Mouse (Mus musculus): ENCODE measurements around the gene Acadm. TPM values are rescaled to one million over a fixed set of nuclear protein-coding genes. Genes with fewer than 3 reads are reported as not detected.

Acadm gene
- total RNA-seq, 4 experiments from 2014 or later, result 42.0 to 60.0 (median 46.9) TPM

- no peak for DNase-seq (ENCODE audit: low spot score in 2 of 2)
Observed at GRCm38 (mm10) chr3:153941613-153942012, 2.8 kb downstream of the Acadm start.

GRCm38 (mm10) chr3:153940486-153940885 lies 3.9 kb downstream of the Acadm start:
- no peak for DNase-seq (ENCODE audit: low spot score in 2 of 2)

GRCm38 (mm10) chr3:153940021-153940420 lies 4.4 kb downstream of the Acadm start:
- DNase-seq (ENCODE audit: low spot score in 2 of 2), result no peak

DNA sequence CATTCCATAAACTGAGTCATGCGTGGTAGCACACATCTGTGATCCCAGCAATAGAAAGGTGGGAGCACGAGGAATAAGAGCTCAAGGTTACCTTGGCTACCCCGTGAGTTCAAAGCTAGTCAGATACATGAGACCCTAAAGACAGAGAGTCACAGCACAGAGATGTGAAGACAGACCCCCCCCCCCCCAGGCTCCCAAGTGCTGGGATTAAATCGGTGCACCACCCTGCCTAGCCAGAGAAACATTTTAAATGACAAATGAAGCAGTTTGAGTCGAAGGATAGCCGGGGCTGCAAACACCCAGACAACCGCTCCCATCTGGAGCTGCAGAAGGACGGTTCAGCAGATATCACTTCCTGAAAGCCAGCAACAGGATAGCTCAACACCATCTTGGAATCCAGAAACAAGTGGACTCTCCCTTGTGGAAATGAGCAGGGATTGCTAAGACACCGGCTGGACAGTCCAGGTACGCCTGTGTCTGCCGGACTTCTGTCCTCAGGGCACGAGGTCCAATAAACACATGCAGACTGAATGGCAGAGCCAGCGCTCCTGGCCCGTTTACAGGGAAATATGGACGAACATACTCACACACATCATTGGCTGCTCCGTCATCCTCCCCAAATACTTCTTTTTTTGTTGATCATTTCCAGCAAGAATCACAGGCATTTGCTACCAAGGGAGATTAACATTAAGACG lies 7.2 kb downstream of the Acadm start:
- DNase-seq (ENCODE audit: low spot score in 2 of 2), result no peak

DNA sequence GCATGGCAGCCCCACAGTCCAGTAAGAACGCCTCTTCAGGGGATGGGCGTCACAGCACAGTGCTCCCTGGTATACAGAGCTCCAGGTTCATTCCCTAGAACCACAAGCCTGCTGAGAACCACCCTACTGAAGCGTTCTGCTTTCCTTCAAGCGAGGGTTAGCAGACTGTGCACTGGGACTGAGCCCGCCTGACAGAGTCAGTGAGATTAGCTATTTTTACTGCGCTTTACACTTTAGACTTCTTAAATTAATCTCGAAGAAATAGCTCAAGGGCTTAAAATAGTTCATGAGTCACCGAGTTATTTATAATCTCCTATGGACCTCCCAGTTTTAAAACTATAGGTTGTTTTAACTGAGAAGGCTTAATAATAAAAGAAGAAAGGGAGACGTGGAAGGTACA lies 8.6 kb downstream of the Acadm start:
- DNase-seq (ENCODE audit: low spot score in 2 of 2), result no peak

- DNase-seq (ENCODE audit: low spot score in 2 of 2), result no peak
Observed at GRCm38 (mm10) chr3:153932461-153932860, 12.0 kb downstream of the Acadm start.

GRCm38 (mm10) chr3:153929526-153929925 lies 14.9 kb downstream of the Acadm start:
- no peak for DNase-seq (ENCODE audit: low spot score in 2 of 2)

GRCm38 (mm10) chr3:153926333-153926732 lies 18.1 kb downstream of the Acadm start:
- no peak for DNase-seq (ENCODE audit: low spot score in 2 of 2)

DNA sequence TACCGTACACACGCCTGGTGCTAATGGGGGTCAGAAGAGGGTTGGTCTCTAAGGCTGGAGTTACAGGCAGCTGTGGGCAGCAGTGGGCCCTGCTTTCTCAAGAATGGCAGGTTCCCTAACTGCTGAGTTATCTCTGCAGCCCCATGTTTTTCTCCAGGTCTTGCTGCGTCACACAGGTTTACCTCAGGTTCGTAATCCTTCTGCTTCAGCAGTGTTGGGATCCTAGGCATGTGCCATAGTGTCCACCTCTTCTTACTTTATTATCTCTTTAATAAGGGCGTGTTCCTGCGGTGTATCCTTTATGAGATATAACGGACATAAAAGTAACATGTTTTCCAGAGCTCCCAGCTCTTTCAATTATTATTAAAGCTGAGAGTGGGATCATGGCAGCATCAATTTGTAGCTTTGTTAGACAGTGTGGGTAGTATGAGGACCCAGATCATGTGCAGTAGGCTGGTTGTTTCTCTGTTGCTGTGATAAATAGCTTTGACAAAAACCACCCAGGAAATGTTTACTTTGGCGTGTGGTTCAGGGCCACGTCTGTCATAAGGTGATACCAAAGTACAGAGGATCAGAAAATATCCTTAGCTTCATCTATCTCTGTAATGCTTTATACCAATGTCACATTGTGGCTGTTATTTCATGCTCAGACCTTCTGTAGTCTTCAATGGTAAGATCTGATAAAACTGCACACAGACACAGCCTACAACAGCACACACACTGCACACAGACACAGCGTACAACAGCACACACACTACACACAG lies 23.1 kb downstream of the Acadm start:
- DNase-seq (ENCODE audit: low spot score in 2 of 2), result no peak

GRCm38 (mm10) chr3:153917200-153917599 lies 27.2 kb downstream of the Acadm start:
- no peak for DNase-seq (ENCODE audit: low spot score in 2 of 2)

- DNase-seq (ENCODE audit: low spot score in 2 of 2), result no peak
Observed at GRCm38 (mm10) chr3:153913510-153914243, 30.8 kb downstream of the Acadm start.

GRCm38 (mm10) chr3:153912546-153913509 lies 31.6 kb downstream of the Acadm start, which contains the start of gene Rabggtb:
Gene Rabggtb (minus strand): TSS chr3:153913009.
- DNase-seq (ENCODE audit: low spot score in 2 of 2), result peak; percentile 90 to 94

DNA sequence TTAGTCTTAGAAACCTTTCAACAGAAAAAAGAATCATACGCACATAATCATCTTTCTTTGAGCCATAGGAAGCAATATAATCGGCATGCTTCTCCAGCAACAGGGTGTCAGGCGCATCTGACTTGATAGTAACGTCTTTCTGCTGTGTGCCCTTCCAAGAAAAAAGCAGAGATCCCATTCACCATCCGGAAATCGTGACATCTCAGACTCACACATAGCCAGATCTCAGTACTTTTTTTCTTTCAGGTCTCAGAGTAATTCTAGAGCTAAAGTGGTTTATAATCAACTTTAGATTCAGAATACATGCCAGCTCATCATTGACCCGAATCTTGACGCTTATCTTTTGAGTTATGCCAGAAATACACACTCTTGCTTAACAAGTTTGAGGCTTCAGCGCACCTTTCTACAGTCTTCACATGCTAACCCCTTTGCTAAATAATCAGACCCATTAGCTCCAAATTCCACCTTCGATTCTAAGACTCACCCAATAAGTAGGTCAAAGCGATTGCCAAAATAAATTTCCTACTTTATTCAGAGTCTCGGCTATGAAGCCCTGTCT lies 32.5 kb downstream of the Acadm start:
- DNase-seq (ENCODE audit: low spot score in 2 of 2), result no peak

GRCm38 (mm10) chr3:153911197-153911881 lies 33.1 kb downstream of the Acadm start:
- DNase-seq (ENCODE audit: low spot score in 2 of 2), result no peak

DNA sequence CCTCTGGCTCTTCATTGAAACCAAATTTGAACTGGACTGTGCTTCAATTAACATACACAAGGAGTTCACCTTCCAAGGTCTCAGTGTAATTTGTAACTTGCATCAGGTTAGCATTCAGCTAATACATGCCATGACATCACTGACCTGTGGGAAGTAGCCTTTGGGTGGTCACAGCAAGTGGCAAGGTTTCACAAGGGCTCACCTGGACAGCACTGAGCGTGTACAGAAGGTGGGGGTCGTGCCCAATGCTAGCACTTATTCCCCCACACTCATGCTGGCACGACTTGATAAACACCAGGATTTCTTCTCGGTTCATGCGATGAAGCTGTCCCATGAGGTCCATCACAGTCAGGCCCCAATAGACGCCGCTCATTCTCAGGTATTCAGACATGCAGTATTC lies 33.9 kb downstream of the Acadm start:
- DNase-seq (ENCODE audit: low spot score in 2 of 2), result no peak

DNA sequence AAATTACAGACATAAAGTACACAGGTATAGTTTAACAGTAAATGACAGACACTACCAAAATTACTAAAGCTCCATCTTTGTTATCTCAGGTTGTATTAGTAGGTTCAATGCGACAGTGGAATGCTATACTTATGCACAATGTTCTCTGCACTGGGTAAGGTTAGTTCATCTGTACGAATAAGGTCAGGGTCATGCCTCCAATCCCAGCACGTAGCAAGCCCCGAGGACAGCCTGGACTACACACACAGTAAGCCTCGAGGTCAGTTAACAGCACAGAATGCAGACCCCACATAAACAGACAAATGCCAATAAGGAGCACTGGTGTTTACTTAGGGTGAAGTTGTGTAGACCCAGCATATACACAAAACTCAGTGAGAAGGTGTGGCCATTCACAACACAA lies 35.5 kb downstream of the Acadm start:
- no peak for DNase-seq (ENCODE audit: low spot score in 2 of 2)

GRCm38 (mm10) chr3:153906136-153906871 lies 38.1 kb downstream of the Acadm start, which contains the start of gene Msh4:
Gene Msh4 (minus strand): TSS chr3:153906138.
- no peak for DNase-seq (ENCODE audit: low spot score in 2 of 2)

DNA sequence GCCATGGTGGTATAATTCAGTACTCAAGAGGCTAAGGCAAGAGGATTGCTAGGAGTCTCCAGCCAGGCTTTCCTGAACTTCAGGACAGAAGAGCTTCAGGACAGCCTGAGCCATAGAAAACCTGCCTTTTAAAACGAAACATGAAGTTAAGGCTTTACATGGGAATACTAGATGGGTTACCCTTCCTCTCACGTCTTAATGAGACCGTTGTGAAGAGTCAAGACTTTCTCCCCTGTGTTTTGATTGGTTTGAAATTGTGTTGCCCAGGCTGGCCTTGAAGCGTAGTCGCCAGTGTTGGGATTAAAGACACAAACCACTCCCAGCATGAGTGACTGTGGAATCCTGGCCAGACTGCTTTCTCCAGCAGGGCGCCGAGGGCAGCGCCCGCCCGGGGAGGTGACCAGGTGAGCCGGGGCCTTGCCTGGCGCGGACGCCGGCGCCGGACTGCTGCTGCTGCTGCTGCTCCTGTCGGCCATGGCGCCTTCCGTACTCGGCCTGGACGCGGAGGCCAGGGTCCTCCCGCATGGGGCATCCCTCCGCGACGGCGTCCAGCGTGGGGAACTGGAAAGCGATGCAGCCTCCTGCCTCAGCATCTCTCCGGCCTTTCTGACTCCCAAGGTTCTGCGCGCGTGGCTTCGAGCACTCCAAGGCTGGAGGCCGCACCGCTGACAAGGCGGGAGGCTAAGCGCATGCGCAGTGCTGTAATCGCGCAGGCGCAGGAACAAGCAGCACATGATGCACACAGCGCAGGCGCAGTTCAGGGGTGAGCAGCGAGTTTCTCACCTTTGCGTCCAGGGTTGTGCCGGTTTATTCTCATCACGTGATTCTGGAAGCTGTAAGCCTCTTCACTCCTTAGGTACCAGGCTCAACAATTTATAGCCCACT lies 38.9 kb downstream of the Acadm start:
- no peak for DNase-seq (ENCODE audit: low spot score in 2 of 2)

Data from layer of hippocampus, adult 8-10 months (tissue).